Mouse (Mus musculus): ENCODE data around the gene Prps2. TPM values are rescaled to one million over a fixed set of nuclear protein-coding genes. Genes with fewer than 3 reads are reported as not detected.

Prps2 gene
- 10 to 100 TPM; 48.5 to 49.5 TPM for total RNA-seq (2023)

GRCm38 (mm10) chrX:167382047-167382853 lies at the start of gene Prps2:
Gene Prps2 (minus strand): TSS chrX:167382749.

GRCm38 (mm10) chrX:167330399-167330798 lies 52.1 kb downstream of the Prps2 start, which contains the start of gene Tlr7:
Gene Tlr7 (minus strand): TSS chrX:167330558.

Other genes starting within 250 kb of the Prps2 start
- gene Tmsb4x, start 173.4 kb downstream of the Prps2 start, total RNA-seq (2023), result 1,000 to 10,000 TPM; 3,333 to 3,604 TPM
- gene Tlr8, start 118.4 kb downstream of the Prps2 start, total RNA-seq (2023), result under 1 TPM in 1 of 2 experiments, not detected in 1; 0.38 TPM
- 10 to 100 TPM; 20.5 to 51.5 TPM for gene Tlr7, start 52.2 kb downstream of the Prps2 start, total RNA-seq (2023)